Mouse (Mus musculus): ENCODE results near the gene Colca2. TPM values are rescaled to one million over a fixed set of nuclear protein-coding genes. Genes with fewer than 3 reads are reported as not detected.
A peak's percentile ranks its signal among the peaks of the same experiment; 100 is the strongest.

The Colca2 gene
- polyA plus RNA-seq (2015; fragmentation: Nextera tagmentation; extraction: Ambion mirVana): 11.1 and 11.2 TPM in 2 replicates

DNA sequence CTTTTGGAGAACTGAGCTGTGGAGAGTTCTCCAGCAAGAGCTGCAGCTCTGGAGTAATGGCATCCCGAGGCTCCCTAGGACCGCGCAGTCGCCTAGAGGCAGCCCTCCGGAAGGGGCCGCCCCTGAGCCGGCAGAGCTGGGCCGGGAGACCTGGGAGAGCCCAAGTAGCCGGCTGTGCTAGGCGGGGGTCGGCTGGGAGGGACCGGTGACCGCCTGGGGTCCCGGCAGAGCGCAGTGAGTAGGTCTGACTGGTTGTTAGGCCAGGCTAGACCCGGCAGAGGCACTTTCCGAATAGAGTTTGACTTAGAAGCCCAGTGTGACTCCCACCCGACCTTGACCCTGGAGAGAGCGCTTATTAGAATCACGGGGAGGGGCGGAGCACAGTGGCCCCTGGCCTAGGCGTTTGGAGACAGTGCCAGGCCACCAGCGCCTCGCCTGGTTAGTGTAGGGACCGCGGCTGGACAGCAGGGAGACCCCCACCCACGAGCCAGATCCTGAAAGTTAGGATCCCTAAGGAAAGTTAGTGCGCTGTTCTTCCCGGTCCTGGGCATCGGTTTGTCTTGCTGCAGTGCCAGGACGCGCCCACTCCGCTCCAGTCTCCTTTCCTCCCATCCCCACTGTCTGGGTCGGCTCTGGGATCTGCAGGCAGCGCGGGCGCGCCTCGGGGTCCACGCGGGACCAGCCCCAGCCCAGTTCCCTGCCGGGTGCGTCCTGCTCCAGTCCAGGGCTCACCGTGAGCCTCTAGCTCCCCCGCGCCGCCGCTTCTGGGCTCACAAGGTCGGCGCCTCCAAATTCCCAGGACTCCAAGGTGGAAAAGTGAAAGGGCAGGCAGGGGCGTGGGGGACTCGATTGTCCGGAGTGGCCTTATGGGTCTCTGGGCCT, at the start of gene Colca2:
TSS of gene Colca2 (minus strand) at position 70 of the 882 bp plus-strand sequence.
- peak; percentile 87 for DNase-seq (ENCODE audit: low spot score)

DNA sequence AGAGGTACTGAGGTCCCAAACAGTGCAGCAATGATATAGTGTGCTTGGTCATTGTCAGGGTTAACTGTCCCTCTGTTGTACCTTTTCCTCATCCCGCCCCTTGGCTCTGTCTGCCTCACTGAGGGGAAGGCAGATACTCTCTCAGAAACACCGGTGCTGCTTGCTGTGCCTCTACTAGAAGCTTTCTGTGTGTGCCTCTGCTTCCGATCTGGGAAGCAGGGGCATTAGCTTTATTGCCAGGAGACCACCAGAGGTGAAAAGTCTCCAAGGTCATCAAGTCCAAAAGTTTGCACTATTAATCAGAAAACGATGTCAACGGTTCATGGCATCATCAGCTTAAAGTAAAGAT, 49.2 kb upstream of the Colca2 start:
- H3K4me2 ChIP-seq (replicated peaks; ENCODE audit: low read depth): no peak overlapping the region
- H3K4me3 ChIP-seq (ENCODE audit: low read depth, low read length): no peak overlapping the region
- no peaks in the 10 kb centered on the region for H3K9me3 ChIP-seq (ENCODE audit: control insufficient read depth, low read length)
- 76% methylated on average over 5 of the region's 5 CpGs for WGBS
- no peaks in the 10 kb centered on the region for H3K4me1 ChIP-seq (replicated peaks; ENCODE audit: control insufficient read depth, insufficient read depth)
- DNase-seq (ENCODE audit: low spot score) (no peak), ATAC-seq (ENCODE audit: low FRiP score, low TSS enrichment) (no peak)
- no peaks in the 10 kb centered on the region for H3K27me3 ChIP-seq (ENCODE audit: control insufficient read depth, insufficient read depth, low read length)
- no peak overlapping the region for H3K27ac ChIP-seq (replicated peaks)
- TF ChIP-seq EP300 (optimal IDR thresholded peaks at IDR 0.05) (no peak), CTCF (IDR thresholded peaks at IDR 0.05; ENCODE audit: low read depth) (no peak)
- H3K36me3 ChIP-seq (ENCODE audit: control insufficient read depth, insufficient read depth, low read length): no peaks in the 10 kb centered on the region
- H3K9ac ChIP-seq (ENCODE audit: low read length): no peak overlapping the region

More for the DNA sequence above, at the start of gene Colca2:
- peak within 1 kb of the TSS; percentile 88 for H3K27ac ChIP-seq (replicated peaks)
- under 1% methylated on average over 53 of the region's 53 CpGs for WGBS
- H3K27me3 ChIP-seq (ENCODE audit: control insufficient read depth, insufficient read depth, low read length): no peaks in the 10 kb centered on the region
- no peaks in the 10 kb centered on the region for H3K9me3 ChIP-seq (ENCODE audit: control insufficient read depth, low read length)
- ATAC-seq (ENCODE audit: low FRiP score, low TSS enrichment): peak; percentile 89
- 0 out of 2 replicates have a peak, but pooled peaks cover 2% of the 10 kb centered on the region for H3K4me1 ChIP-seq (replicated peaks; ENCODE audit: control insufficient read depth, insufficient read depth)
- peak within 1 kb of the TSS; percentile 74 for H3K9ac ChIP-seq (ENCODE audit: low read length)
- H3K4me3 ChIP-seq (ENCODE audit: low read depth, low read length): peak within 1 kb of the TSS; percentile 62
- peak within 1 kb of the TSS; percentile 93 for H3K4me2 ChIP-seq (replicated peaks; ENCODE audit: low read depth)
- H3K36me3 ChIP-seq (ENCODE audit: control insufficient read depth, insufficient read depth, low read length): no peaks in the 10 kb centered on the region
- TF ChIP-seq EP300 (optimal IDR thresholded peaks at IDR 0.05): no peak
- peak; percentile 74 for TF ChIP-seq CTCF (IDR thresholded peaks at IDR 0.05; ENCODE audit: low read depth)

DNA sequence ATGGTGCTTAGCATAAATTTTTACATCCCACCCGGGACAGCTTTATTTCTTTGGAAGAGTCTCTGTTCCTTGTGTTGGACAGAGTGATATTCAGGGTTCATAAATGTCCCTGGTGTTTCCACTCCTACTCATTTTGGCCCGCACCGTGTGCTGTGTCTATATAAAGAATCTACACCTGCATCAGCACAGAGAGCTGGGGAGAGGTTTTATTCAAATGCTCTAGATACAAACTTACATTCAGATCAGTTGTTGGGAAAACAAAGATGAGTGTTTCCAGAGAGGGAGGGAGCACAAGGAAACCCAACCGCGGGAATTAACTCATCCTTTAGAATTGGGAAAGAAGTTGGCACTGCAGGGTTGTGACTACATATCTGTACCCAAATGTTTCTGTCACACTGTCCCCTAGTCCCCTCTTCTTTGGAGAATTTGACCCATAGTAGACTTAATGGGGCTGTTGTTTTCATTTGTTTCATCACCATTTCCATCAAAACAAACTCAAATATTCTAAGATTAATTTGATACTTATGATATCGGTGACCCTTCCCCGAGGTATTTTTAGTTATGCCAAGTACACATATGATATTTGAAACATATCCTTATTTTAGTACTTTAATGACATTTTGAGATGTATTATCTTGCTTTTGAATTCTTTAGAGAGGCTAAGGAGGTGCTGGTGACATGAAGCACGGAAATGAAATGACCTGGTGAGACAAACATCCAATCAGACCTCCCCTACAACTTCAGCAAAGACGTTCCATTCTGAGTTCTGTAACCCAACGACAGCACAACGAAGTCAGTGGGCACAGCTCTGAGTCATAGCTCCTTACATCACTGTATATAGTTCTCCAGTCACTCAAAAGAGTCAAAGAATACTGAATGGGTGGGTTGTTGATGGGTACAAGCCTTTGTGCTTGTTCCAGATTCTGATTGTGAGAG, 48.5 kb upstream of the Colca2 start:
- no peak for ATAC-seq (ENCODE audit: low FRiP score, low TSS enrichment)
- Histone ChIP-seq H3K4me2 (replicated peaks; ENCODE audit: low read depth) (no peak overlapping the region), H3K4me3 (ENCODE audit: low read depth, low read length) (no peak overlapping the region), H3K9me3 (ENCODE audit: control insufficient read depth, low read length) (no peaks in the 10 kb centered on the region), H3K9ac (ENCODE audit: low read length) (no peak overlapping the region), H3K27ac (replicated peaks) (no peak overlapping the region), H3K36me3 (ENCODE audit: control insufficient read depth, insufficient read depth, low read length) (no peaks in the 10 kb centered on the region), H3K4me1 (replicated peaks; ENCODE audit: control insufficient read depth, insufficient read depth) (no peaks in the 10 kb centered on the region), H3K27me3 (ENCODE audit: control insufficient read depth, insufficient read depth, low read length) (no peaks in the 10 kb centered on the region)
- DNase-seq (ENCODE audit: low spot score): no peak
- TF ChIP-seq CTCF (IDR thresholded peaks at IDR 0.05; ENCODE audit: low read depth): no peak
- no peak for TF ChIP-seq EP300 (optimal IDR thresholded peaks at IDR 0.05)
- WGBS: 78% methylated on average over 11 of the region's 11 CpGs

DNA sequence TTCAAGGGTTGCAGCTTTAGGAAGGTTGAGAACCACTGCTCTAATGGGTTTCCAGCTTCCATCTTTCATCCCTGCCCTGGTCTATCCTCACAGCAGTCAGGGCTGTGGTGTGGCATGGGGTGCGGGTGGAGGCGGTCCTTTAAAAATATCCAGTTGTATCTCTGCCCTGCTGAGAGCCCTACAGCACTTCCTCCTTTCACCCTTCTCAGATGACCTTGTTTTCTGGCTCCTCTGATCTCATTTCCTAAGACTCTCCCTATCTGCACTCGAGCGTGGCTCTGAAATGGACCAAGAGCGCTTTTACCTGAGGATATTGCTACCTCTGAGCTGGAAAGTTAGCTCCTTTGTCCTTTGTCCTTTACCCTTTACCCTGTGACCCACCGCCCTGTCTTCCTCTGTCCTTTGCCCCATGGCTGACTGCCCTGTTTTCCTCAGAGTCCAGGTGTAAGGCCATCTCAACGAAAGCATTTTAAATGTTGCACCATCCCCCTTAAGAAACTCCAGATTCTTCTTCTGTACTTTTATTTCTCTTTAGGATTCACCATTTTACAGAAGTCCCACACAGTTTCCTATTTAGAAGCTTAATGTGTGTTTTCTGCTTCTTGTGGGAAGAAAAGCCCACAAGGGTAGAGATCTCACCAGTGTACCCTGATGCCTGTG, 46.2 kb upstream of the Colca2 start:
- no peak overlapping the region for H3K27ac ChIP-seq (replicated peaks)
- TF ChIP-seq CTCF (IDR thresholded peaks at IDR 0.05; ENCODE audit: low read depth) (no peak), EP300 (optimal IDR thresholded peaks at IDR 0.05) (no peak)
- no peak overlapping the region for H3K4me2 ChIP-seq (replicated peaks; ENCODE audit: low read depth)
- ATAC-seq (ENCODE audit: low FRiP score, low TSS enrichment) (no peak), DNase-seq (ENCODE audit: low spot score) (no peak)
- no peaks in the 10 kb centered on the region for H3K9me3 ChIP-seq (ENCODE audit: control insufficient read depth, low read length)
- no peak overlapping the region for H3K9ac ChIP-seq (ENCODE audit: low read length)
- 81% methylated on average over 7 of the region's 7 CpGs for WGBS
- H3K36me3 ChIP-seq (ENCODE audit: control insufficient read depth, insufficient read depth, low read length): no peaks in the 10 kb centered on the region
- no peaks in the 10 kb centered on the region for H3K27me3 ChIP-seq (ENCODE audit: control insufficient read depth, insufficient read depth, low read length)
- no peaks in the 10 kb centered on the region for H3K4me1 ChIP-seq (replicated peaks; ENCODE audit: control insufficient read depth, insufficient read depth)
- H3K4me3 ChIP-seq (ENCODE audit: low read depth, low read length): no peak overlapping the region

DNA sequence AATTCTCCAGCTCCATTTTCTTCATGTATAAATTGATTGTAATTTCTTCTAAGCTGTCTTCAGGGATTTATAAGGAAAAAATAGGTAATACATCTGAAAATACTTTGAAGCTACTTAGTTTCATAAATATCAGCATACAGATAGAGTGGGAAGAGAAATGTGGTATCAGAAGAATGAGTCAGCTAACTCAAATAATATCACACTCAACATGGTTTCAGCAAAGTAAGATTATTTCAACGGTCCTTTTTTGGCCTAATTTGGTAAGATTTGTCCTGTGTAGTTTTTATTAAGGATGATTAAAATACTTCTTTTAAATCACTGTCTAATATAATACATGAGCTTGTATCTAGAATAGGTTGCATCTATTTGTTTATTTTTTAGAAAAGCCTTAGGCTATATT, 41.7 kb upstream of the Colca2 start:
- no peak for DNase-seq (ENCODE audit: low spot score)
- no peak overlapping the region for H3K27ac ChIP-seq (replicated peaks)
- no peaks in the 10 kb centered on the region for H3K27me3 ChIP-seq (ENCODE audit: control insufficient read depth, insufficient read depth, low read length)
- no peaks in the 10 kb centered on the region for H3K4me1 ChIP-seq (replicated peaks; ENCODE audit: control insufficient read depth, insufficient read depth)
- no peaks in the 10 kb centered on the region for H3K36me3 ChIP-seq (ENCODE audit: control insufficient read depth, insufficient read depth, low read length)
- WGBS: 69% methylated on average over 1 of the region's 1 CpGs
- H3K9ac ChIP-seq (ENCODE audit: low read length): no peak overlapping the region
- TF ChIP-seq CTCF (IDR thresholded peaks at IDR 0.05; ENCODE audit: low read depth) (no peak), EP300 (optimal IDR thresholded peaks at IDR 0.05) (no peak)
- no peak overlapping the region for H3K4me3 ChIP-seq (ENCODE audit: low read depth, low read length)
- ATAC-seq (ENCODE audit: low FRiP score, low TSS enrichment): no peak
- H3K9me3 ChIP-seq (ENCODE audit: control insufficient read depth, low read length): no peaks in the 10 kb centered on the region
- no peak overlapping the region for H3K4me2 ChIP-seq (replicated peaks; ENCODE audit: low read depth)
